Mouse (Mus musculus) limb, embryonic 15.5 days (tissue): ENCODE data around the gene Pan3. TPM values are rescaled to one million over a fixed set of nuclear protein-coding genes. Genes with fewer than 3 reads are reported as not detected.

ENCODE experiments used
- ATAC-seq: fragments of 200-750 bp; cut with Nextera tagmentation; 2 replicates; pipeline ENCODE4 v1.8.0; 2017; ENCODE audit warnings: low read depth, moderate TSS enrichment; ENCODE audit not compliant: insufficient number of reproducible peaks, low FRiP score, low TSS enrichment
- H3K27ac ChIP-seq: fragments of 300-500 bp; sonication (generic); 2 replicates; pipeline ENCODE4 v1.5.1; 2015; ENCODE audit warnings: moderate library complexity, mild to moderate bottlenecking, inconsistent platforms
- H3K27me3 ChIP-seq: fragments of 300-500 bp; sonication (generic); 2 replicates; pipeline ENCODE4 v1.6.1; 2015; ENCODE audit warnings: inconsistent platforms
- H3K36me3 ChIP-seq: fragments of 300-500 bp; sonication (generic); 2 replicates; pipeline ENCODE4 v1.6.1; 2015; ENCODE audit warnings: inconsistent platforms
- H3K4me1 ChIP-seq: fragments of 300-500 bp; sonication (generic); 2 replicates; pipeline ENCODE4 v1.6.1; 2015; ENCODE audit warnings: inconsistent platforms
- H3K4me2 ChIP-seq: fragments of 300-500 bp; sonication (generic); 2 replicates; pipeline ENCODE4 v1.6.1; 2015; ENCODE audit warnings: mild to moderate bottlenecking, inconsistent platforms
- H3K4me3 ChIP-seq: fragments of 300-500 bp; sonication (generic); 2 replicates; pipeline ENCODE4 v1.5.1; 2015; ENCODE audit warnings: mild to moderate bottlenecking, inconsistent platforms
- H3K9ac ChIP-seq: fragments of 300-500 bp; sonication (generic); 2 replicates; pipeline ENCODE4 v1.6.1; 2015; ENCODE audit warnings: inconsistent platforms
- H3K9me3 ChIP-seq: fragments of 300-500 bp; sonication (generic); 2 replicates; pipeline ENCODE4 v1.6.1; 2016; ENCODE audit warnings: inconsistent platforms
- WGBS: fragments of 180-500 bp; shearing (Covaris S2); methylation state at CpG from one replicate; pipeline ENCODE4 v1.1.7; 2015; 5-methylcytosine and 5-hydroxymethylcytosine counted together
- polyA plus RNA-seq: library from polyadenylated mRNA; unstranded; fragments of >200 nt; fragmentation: Nextera tagmentation; extraction: Ambion mirVana; gene quantifications from 2 replicates; pipeline ENCODE4 v1.2.1, GENCODE M21; 2015

The Pan3 gene
- polyA plus RNA-seq, 1 experiment from 2014 or later, result 70.8 TPM

GRCm38 (mm10) chr5:147492511-147492910 lies 62.5 kb downstream of the Pan3 start:
- H3K9ac ChIP-seq, result no peak overlapping the region
- 69% methylated on average over 3 of the region's 3 CpGs for WGBS
- peaks cover 3% of the 10 kb centered on the region; the same call in 1 of the 2 replicates for H3K4me1 ChIP-seq
- ATAC-seq, result no peak
- no peak overlapping the region for H3K4me3 ChIP-seq
- H3K4me2 ChIP-seq, result no peak overlapping the region
- H3K36me3 ChIP-seq, result 0 out of 2 replicates have a peak, but pooled peaks cover 3% of the 10 kb centered on the region
- no peak overlapping the region for H3K27ac ChIP-seq
- no peaks in the 10 kb centered on the region for H3K27me3 ChIP-seq
- no peaks in the 10 kb centered on the region for H3K9me3 ChIP-seq

DNA sequence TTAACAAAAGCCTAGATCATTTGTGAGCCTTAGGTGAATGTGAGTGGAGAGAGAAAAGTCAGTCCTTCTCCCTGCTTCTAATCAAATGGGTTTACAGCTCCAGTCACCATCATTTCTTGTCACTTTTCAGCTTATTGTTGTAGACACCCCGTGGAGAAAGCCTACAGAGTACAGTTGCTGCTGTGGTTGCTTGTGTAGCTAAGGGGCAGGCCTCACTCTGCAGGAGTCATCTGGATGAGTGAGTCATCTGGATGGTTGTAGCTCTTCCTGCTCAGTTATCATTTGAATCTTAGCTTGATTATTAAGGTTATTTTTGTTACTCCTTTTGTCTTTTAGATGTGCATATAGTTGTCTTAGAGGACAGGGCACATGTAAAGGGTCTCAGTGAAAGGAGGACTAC lies 63.2 kb downstream of the Pan3 start:
- Histone ChIP-seq H3K4me3 (no peak overlapping the region), H3K9me3 (no peaks in the 10 kb centered on the region), H3K4me1 (peaks cover 3% of the 10 kb centered on the region; the same call in 1 of the 2 replicates), H3K36me3 (0 out of 2 replicates have a peak, but pooled peaks cover 3% of the 10 kb centered on the region), H3K4me2 (no peak overlapping the region), H3K9ac (no peak overlapping the region), H3K27ac (no peak overlapping the region), H3K27me3 (no peaks in the 10 kb centered on the region)
- WGBS, result 50% methylated on average over 1 of the region's 1 CpGs
- no peak for ATAC-seq

DNA sequence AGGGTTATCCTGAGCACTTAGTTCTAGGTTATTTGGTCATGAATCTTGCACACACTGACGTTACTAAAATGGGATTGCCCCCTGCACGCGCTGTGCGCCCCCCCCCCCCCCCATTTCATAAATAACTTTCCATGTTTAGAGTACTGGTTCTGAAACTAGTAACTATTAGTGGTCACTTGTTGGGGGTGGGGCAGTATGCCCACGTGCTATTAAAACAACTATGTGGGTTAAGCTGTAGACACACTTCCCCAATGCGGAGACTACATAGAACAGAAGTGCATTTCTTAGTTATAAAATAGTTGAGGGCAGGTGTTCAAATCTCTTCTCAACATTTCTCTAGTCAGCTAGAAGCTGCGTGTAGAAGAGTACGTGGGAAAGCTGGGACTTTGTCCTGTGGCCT lies 63.7 kb downstream of the Pan3 start:
- no peak for ATAC-seq
- Histone ChIP-seq H3K27ac (no peak overlapping the region), H3K4me1 (peaks cover 3% of the 10 kb centered on the region; the same call in 1 of the 2 replicates), H3K36me3 (0 out of 2 replicates have a peak, but pooled peaks cover 3% of the 10 kb centered on the region), H3K9ac (no peak overlapping the region), H3K9me3 (no peaks in the 10 kb centered on the region), H3K27me3 (no peaks in the 10 kb centered on the region), H3K4me3 (no peak overlapping the region), H3K4me2 (no peak overlapping the region)
- WGBS, result 86% methylated on average over 8 of the region's 8 CpGs

GRCm38 (mm10) chr5:147494388-147494787 lies 64.4 kb downstream of the Pan3 start:
- H3K4me1 ChIP-seq, result peaks cover 3% of the 10 kb centered on the region; the same call in 1 of the 2 replicates
- 86% methylated on average over 4 of the region's 4 CpGs for WGBS
- ATAC-seq, result no peak

GRCm38 (mm10) chr5:147494791-147495376 lies 64.9 kb downstream of the Pan3 start:
- H3K4me3 ChIP-seq, result no peak overlapping the region
- no peaks in the 10 kb centered on the region for H3K27me3 ChIP-seq
- no peak overlapping the region for H3K9ac ChIP-seq
- ATAC-seq, result no peak
- WGBS, result 83% methylated on average over 10 of the region's 10 CpGs
- 0 out of 2 replicates have a peak, but pooled peaks cover 3% of the 10 kb centered on the region for H3K36me3 ChIP-seq
- H3K4me1 ChIP-seq, result peaks cover 3% of the 10 kb centered on the region; the same call in 1 of the 2 replicates
- H3K27ac ChIP-seq, result no peak overlapping the region
- H3K9me3 ChIP-seq, result no peaks in the 10 kb centered on the region
- H3K4me2 ChIP-seq, result no peak overlapping the region

More at GRCm38 (mm10) chr5:147494388-147494787, 64.4 kb downstream of the Pan3 start:
- Histone ChIP-seq H3K4me2 (no peak overlapping the region), H3K9ac (no peak overlapping the region), H3K27ac (no peak overlapping the region), H3K4me3 (no peak overlapping the region), H3K27me3 (no peaks in the 10 kb centered on the region), H3K9me3 (no peaks in the 10 kb centered on the region), H3K36me3 (0 out of 2 replicates have a peak, but pooled peaks cover 3% of the 10 kb centered on the region)

- H3K4me1 ChIP-seq, result peaks cover 3% of the 10 kb centered on the region; the same call in 1 of the 2 replicates
- H3K27me3 ChIP-seq, result no peaks in the 10 kb centered on the region
- no peak overlapping the region for H3K9ac ChIP-seq
- H3K36me3 ChIP-seq, result 0 out of 2 replicates have a peak, but pooled peaks cover 3% of the 10 kb centered on the region
- no peak overlapping the region for H3K4me2 ChIP-seq
- 78% methylated on average over 2 of the region's 2 CpGs for WGBS
- no peak overlapping the region for H3K4me3 ChIP-seq
- H3K27ac ChIP-seq, result no peak overlapping the region
- no peak for ATAC-seq
- H3K9me3 ChIP-seq, result no peaks in the 10 kb centered on the region
Observed at GRCm38 (mm10) chr5:147495961-147496360, 66.0 kb downstream of the Pan3 start.

DNA sequence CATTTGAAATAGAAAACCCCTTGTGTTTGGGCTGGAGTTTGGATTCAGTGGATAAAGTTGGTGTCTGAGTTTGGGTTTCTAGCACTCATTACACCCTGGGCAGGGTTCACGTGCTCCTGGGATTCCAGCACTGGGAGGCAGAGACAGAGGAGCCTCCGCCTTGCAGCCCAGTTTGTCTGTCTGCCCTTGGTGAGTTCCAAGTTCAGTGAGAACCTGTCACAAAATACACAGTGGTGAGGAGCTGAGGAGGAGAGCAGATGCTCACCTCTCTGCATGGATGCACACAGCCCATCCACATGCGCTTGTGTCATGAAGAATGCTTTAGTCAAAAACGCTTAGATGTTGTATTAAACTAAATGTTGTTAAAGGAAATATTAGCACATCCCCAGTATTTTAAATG lies 67.0 kb downstream of the Pan3 start:
- peaks cover 3% of the 10 kb centered on the region; the same call in 1 of the 2 replicates for H3K4me1 ChIP-seq
- no peak overlapping the region for H3K4me2 ChIP-seq
- no peaks in the 10 kb centered on the region for H3K9me3 ChIP-seq
- no peak overlapping the region for H3K9ac ChIP-seq
- H3K27me3 ChIP-seq, result no peaks in the 10 kb centered on the region
- no peak for ATAC-seq
- no peak overlapping the region for H3K27ac ChIP-seq
- 0 out of 2 replicates have a peak, but pooled peaks cover 3% of the 10 kb centered on the region for H3K36me3 ChIP-seq
- 81% methylated on average over 4 of the region's 4 CpGs for WGBS
- H3K4me3 ChIP-seq, result no peak overlapping the region

DNA sequence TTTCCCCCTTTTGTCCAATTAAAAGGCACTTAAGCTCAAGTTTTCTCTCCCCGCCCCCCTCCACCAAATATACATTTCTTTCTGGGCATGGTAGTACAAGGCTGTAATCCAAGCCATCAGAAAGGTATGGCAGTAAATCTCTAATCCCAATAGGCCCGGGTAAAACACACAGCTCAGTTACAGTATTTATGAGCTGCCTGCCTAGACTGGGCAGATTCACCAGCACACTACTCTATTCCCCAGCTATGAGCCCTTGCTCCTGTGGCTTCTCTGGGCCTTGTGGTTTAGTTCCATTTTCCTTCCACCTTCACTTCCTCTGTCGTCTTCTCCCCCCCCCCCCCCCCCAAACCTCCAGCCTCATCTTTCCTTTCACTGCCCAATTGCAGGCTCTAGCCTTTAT lies 67.8 kb downstream of the Pan3 start:
- no peak overlapping the region for H3K4me3 ChIP-seq
- no peak overlapping the region for H3K9ac ChIP-seq
- H3K36me3 ChIP-seq, result 0 out of 2 replicates have a peak, but pooled peaks cover 3% of the 10 kb centered on the region
- WGBS, result 38% methylated on average over 2 of the region's 3 CpGs
- H3K4me1 ChIP-seq, result peaks cover 3% of the 10 kb centered on the region; the same call in 1 of the 2 replicates
- ATAC-seq, result no peak
- no peaks in the 10 kb centered on the region for H3K9me3 ChIP-seq
- H3K4me2 ChIP-seq, result no peak overlapping the region
- H3K27me3 ChIP-seq, result no peaks in the 10 kb centered on the region
- H3K27ac ChIP-seq, result no peak overlapping the region

DNA sequence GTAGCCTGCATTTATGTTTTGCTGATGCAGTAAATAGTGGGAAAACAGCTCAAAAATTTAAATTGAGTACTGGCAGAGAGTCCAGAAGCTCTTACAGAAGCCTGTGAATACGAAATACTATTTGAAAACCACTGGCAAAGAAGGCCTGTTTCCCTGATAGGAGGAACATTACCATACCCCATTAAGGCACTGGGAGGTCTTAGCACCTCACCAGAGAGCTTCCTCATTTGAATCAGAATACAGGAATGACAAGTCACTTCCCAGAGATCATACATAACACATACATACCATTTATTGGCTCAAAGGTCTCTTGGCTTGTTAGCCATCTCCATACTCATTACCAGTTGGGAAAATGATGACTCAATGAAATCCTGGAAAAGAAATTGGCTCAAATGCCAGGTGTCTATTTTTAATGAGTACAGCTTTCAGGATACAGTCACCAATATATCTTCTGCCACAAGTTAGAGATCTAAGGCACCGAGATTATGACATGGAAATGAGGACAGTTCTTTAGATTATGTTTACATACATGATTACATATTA lies 71.6 kb downstream of the Pan3 start:
- Histone ChIP-seq H3K9me3 (no peaks in the 10 kb centered on the region), H3K36me3 (0 out of 2 replicates have a peak, but pooled peaks cover 5% of the 10 kb centered on the region), H3K27me3 (no peaks in the 10 kb centered on the region), H3K4me1 (peaks cover 3% of the 10 kb centered on the region; the same call in 1 of the 2 replicates), H3K9ac (no peak overlapping the region), H3K27ac (no peak overlapping the region), H3K4me2 (no peak overlapping the region), H3K4me3 (no peak overlapping the region)
- no peak for ATAC-seq
- whole genome bisulfite sequencing, result 81% methylated on average over 2 of the region's 2 CpGs

GRCm38 (mm10) chr5:147502921-147503320 lies 73.0 kb downstream of the Pan3 start:
- H3K36me3 ChIP-seq, result 0 out of 2 replicates have a peak, but pooled peaks cover 5% of the 10 kb centered on the region
- ATAC-seq, result no peak
- H3K27me3 ChIP-seq, result no peaks in the 10 kb centered on the region
- H3K4me2 ChIP-seq, result no peak overlapping the region
- no peak overlapping the region for H3K27ac ChIP-seq
- H3K4me1 ChIP-seq, result no peaks in the 10 kb centered on the region
- H3K9me3 ChIP-seq, result no peaks in the 10 kb centered on the region
- H3K9ac ChIP-seq, result no peak overlapping the region
- H3K4me3 ChIP-seq, result no peak overlapping the region
- WGBS, result 80% methylated on average over 2 of the region's 2 CpGs

GRCm38 (mm10) chr5:147511350-147511749 lies 81.4 kb downstream of the Pan3 start:
- no peak for ATAC-seq
- no peak overlapping the region for H3K27ac ChIP-seq
- no peaks in the 10 kb centered on the region for H3K4me1 ChIP-seq
- H3K27me3 ChIP-seq, result no peaks in the 10 kb centered on the region
- H3K9ac ChIP-seq, result no peak overlapping the region
- no peaks in the 10 kb centered on the region for H3K36me3 ChIP-seq
- no peak overlapping the region for H3K4me2 ChIP-seq
- H3K9me3 ChIP-seq, result no peaks in the 10 kb centered on the region
- WGBS, result 56% methylated on average over 9 of the region's 9 CpGs
- H3K4me3 ChIP-seq, result no peak overlapping the region

GRCm38 (mm10) chr5:147527006-147527405 lies 97.0 kb downstream of the Pan3 start:
- Histone ChIP-seq H3K27me3 (no peaks in the 10 kb centered on the region), H3K4me3 (no peak overlapping the region), H3K4me2 (no peak overlapping the region), H3K9me3 (no peaks in the 10 kb centered on the region), H3K9ac (no peak overlapping the region), H3K36me3 (peaks cover 42% of the 10 kb centered on the region), H3K4me1 (no peaks in the 10 kb centered on the region), H3K27ac (no peak overlapping the region)
- WGBS, result 87% methylated on average over 6 of the region's 6 CpGs
- ATAC-seq, result no peak
